Mouse (Mus musculus) limb, embryonic 10.5 days (tissue): Measurements from ENCODE around the gene Gcc2. TPM values are rescaled to one million over a fixed set of nuclear protein-coding genes. Genes with fewer than 3 reads are reported as not detected.
"Not testable (repeated sequence)": the region's sequence is repeated elsewhere in the genome, so short reads cannot be mapped to it uniquely, and the experiment has no call there.

Source experiments
- DNase-seq: peaks from one replicate; pipeline ENCODE4 v3.0.0-alpha.2; 2017; ENCODE audit warnings: low spot score
- H3K27ac ChIP-seq: fragments of 300-500 bp; sonication (generic); 2 replicates; pipeline ENCODE4 v1.5.1; 2016; ENCODE audit warnings: mild to moderate bottlenecking
- H3K27me3 ChIP-seq: fragments of 300-500 bp; sonication (generic); 2 replicates; pipeline ENCODE4 v1.6.1; 2016; ENCODE audit warnings: low read depth, mild to moderate bottlenecking; ENCODE audit not compliant: poor library complexity, severe bottlenecking
- H3K36me3 ChIP-seq: fragments of 300-500 bp; sonication (generic); 2 replicates; pipeline ENCODE4 v1.6.1; 2016; ENCODE audit warnings: mild to moderate bottlenecking, moderate library complexity
- H3K4me1 ChIP-seq: fragments of 300-500 bp; sonication (generic); 2 replicates; pipeline ENCODE4 v1.6.1; 2016
- H3K4me3 ChIP-seq: fragments of 300-500 bp; sonication (generic); 2 replicates; pipeline ENCODE4 v1.5.1; 2016; ENCODE audit warnings: mild to moderate bottlenecking, moderate library complexity
- H3K9me3 ChIP-seq: fragments of 300-500 bp; sonication (generic); replicated peaks from 2 replicates; pipeline ENCODE4 v1.6.1; 2016; ENCODE audit warnings: mild to moderate bottlenecking
- WGBS: fragments of 180-500 bp; shearing (Covaris S2); methylation state at CpG from one replicate; pipeline ENCODE4 v1.1.7; 2016; 5-methylcytosine and 5-hydroxymethylcytosine counted together
- polyA plus RNA-seq: library from polyadenylated mRNA; unstranded; fragments of >200 nt; fragmentation: Nextera tagmentation; extraction: Ambion mirVana; gene quantifications from 2 replicates; pipeline ENCODE4 v1.2.1, GENCODE M21; 2016

Gene Gcc2
- 45.4 and 61.4 TPM in 2 replicates for polyA plus RNA-seq

DNA sequence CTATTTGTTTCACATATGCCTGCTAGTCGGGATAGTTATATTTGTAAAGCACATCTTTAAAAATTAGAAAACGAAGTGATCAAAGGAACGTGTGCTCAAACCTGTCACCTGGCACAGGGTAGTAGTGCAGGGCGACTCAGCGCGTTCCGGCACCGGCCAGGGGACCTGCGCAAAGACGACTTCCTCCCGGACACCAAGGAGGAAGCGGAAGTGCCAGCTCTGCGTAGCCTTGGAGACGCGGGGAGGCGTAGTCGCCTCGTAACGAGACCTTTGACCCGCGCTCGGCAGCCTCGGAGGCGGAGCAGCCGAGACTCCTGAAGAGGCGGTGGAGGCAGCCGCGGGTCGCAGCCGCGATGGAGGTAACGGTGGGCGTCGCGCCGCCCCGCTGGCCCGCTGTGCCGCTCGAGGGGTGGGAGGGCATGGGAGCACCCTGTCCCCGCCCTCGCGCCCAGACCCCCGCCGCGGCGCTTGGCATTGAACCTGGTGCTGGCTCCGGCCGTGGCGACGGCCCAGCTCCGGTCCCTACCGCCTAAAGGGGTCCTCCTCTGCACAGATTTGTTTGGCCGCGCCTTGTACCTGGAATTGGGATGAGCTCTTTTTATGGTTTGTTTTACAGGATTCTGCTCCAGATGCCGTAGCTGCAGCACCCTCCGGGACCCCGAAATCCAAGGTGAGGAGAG is at the start of gene Gcc2:
Gene Gcc2 (plus strand): TSS at position 285 of the 680 bp plus-strand sequence.
- WGBS, result under 1% methylated on average over 58 of the region's 58 CpGs
- H3K27me3 ChIP-seq, result no peaks in the 10 kb centered on the region
- DNase-seq, result peak; percentile 94
- peaks cover 24% of the 10 kb centered on the region for H3K36me3 ChIP-seq
- peak within 1 kb of the TSS; percentile 92 for H3K27ac ChIP-seq
- peaks cover 7% of the 10 kb centered on the region; the same call in 1 of the 2 replicates for H3K4me1 ChIP-seq
- H3K4me3 ChIP-seq, result peak within 1 kb of the TSS; percentile 81
- no peaks in the 10 kb centered on the region for H3K9me3 ChIP-seq

DNA sequence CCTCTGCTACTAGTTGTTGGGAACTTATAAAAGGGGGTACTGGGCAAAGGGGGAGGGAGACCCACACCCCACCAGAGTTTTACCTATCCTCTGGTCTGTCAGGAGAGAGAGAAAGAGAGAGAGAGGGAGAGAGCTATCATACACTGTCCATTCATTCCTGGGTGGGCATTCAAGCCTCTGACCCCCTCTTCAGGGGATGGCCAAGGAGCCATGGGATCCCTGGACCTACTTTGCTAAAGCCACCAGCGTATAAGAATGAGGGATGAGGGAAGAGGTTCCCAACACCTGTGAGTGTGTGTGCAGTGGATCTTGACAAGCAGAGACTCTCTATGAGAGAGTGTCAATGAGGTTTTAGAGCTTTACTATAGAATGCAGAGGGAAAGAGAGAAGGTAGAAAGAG is 49.3 kb upstream of the Gcc2 start:
- no peaks in the 10 kb centered on the region for H3K36me3 ChIP-seq
- DNase-seq, result peak; percentile 20
- H3K4me3 ChIP-seq, result no peak overlapping the region
- no peaks in the 10 kb centered on the region for H3K27me3 ChIP-seq
- no peaks in the 10 kb centered on the region for H3K9me3 ChIP-seq
- no peak overlapping the region for H3K27ac ChIP-seq
- H3K4me1 ChIP-seq, result no peaks in the 10 kb centered on the region
- 56% methylated on average over 1 of the region's 1 CpGs for WGBS

DNA sequence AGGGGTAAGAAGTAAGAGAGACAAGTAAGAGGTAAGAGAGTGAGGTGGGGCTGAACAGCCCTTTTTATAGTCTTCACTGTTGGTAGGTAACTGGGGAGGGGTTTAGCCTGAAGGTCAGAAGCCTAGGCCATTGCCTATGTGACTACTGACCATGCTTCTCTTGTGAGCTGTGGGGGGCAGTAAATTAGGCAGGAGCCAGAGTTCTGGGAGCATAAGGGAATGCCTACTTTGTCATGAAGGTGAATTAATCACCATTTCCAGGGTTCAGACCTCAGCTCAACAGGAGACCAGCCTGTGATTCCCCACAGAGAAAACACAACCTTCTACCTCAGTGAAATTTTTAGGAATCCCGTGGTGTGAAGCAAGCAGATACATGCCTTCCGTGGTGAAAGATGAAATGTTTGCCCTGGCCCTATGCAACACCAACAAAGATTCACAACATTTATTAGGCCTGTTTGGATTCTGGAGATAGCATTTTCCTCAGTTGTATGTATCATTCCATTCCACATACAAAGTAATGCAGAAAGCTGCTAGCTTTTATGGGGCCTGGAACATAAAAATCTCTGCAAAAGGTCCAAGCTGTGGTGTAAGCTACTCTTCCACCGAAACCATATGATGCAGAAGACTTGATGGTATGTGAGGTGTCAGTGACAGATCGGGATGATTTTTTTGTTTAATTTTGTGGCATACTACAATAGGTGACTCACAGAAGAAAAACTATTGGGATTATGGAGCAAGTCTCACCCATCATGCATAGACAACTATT is 48.5 kb upstream of the Gcc2 start:
- Histone ChIP-seq H3K4me1 (no peaks in the 10 kb centered on the region), H3K9me3 (no peaks in the 10 kb centered on the region), H3K4me3 (no peak overlapping the region), H3K27me3 (no peaks in the 10 kb centered on the region), H3K27ac (no peak overlapping the region), H3K36me3 (no peaks in the 10 kb centered on the region)
- peak; percentile 22 for DNase-seq
- WGBS, result 88% methylated on average over 4 of the region's 4 CpGs

DNA sequence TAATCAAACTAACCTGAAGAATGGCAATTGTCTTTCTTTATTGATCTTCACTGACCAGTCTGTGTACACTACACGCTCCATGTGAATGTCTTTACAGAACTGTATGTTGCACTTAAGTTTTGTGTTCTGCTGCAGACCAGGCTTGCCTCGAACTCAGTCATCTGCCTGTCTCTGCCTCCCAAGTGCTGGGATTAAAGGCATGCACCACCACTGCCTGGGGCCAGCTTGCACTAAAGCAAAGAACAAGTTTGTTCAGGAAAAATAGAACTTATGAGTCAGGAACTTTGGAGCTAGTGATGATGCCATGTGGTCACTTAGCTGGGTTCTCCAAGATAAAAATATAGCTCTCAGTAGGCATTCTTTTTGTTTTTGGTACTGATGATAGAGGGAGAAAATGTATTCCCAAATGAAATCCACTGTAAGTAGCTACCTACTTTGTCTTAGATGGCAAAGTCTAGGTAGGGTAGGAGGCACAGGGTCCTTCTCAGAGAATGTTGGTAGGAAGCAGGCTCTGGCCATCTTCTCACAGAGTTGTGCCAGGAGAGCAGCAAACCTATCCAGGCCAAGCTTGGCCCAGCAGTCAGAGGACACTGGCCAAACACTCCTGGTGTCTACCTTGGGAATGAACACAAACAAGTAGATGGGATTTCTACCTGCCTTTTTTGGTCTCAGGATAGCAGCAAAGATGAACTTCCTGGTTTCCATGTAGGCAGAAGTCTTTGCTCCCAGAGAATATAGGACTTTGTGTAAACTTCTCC is 45.4 kb upstream of the Gcc2 start:
- Histone ChIP-seq H3K36me3 (no peaks in the 10 kb centered on the region), H3K9me3 (no peaks in the 10 kb centered on the region), H3K4me3 (no peak overlapping the region), H3K27me3 (no peaks in the 10 kb centered on the region), H3K27ac (no peak overlapping the region), H3K4me1 (no peaks in the 10 kb centered on the region)
- 69% methylated on average over 2 of the region's 2 CpGs for WGBS
- DNase-seq, result peak; percentile 25

DNA sequence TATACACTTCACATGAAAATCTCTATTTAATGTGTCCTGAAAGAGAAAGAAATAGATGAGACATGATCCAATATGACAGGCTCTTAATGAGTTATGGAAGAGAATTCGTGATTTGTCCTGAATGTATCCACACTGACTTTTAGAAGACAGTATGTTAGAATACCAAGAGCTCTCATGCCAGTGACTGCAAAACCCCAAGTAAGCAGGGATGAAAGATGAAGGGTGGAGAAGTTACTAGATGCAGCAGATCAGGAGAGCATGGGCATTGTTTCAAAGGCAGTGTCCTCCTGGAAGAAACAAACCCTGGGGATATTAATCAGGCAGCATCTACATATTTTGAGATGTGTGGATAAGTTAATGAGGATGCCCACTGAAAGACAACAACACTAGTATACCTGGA is 44.8 kb upstream of the Gcc2 start:
- Histone ChIP-seq H3K9me3 (no peaks in the 10 kb centered on the region), H3K27me3 (no peaks in the 10 kb centered on the region), H3K4me1 (no peaks in the 10 kb centered on the region), H3K27ac (no peak overlapping the region), H3K4me3 (no peak overlapping the region), H3K36me3 (no peaks in the 10 kb centered on the region)
- DNase-seq, result no peak
- 70% methylated on average over 1 of the region's 1 CpGs for WGBS

DNA sequence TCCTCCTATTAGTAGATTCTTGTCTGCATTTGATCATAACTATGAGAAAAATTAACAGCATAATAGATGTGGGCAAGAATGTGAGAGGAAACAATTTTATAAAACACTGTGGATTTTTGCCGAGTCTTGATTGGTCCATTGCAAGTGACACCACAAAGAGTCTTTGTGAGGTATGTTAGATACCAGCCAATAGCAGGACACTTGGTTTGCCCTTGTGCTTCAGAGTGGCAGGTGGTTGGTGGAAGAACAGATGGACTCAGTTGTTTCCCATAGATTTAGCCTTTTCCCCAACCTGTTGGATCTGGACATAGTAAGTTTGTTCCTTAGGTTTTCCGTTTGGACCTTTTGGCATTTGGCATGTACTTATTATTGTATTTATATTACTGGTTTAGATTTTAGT is 44.1 kb upstream of the Gcc2 start:
- Histone ChIP-seq H3K9me3 (no peaks in the 10 kb centered on the region), H3K27ac (no peak overlapping the region), H3K27me3 (no peaks in the 10 kb centered on the region), H3K4me3 (no peak overlapping the region), H3K4me1 (no peaks in the 10 kb centered on the region), H3K36me3 (no peaks in the 10 kb centered on the region)
- 93% methylated on average over 2 of the region's 2 CpGs for WGBS
- peak; percentile 19 for DNase-seq

DNA sequence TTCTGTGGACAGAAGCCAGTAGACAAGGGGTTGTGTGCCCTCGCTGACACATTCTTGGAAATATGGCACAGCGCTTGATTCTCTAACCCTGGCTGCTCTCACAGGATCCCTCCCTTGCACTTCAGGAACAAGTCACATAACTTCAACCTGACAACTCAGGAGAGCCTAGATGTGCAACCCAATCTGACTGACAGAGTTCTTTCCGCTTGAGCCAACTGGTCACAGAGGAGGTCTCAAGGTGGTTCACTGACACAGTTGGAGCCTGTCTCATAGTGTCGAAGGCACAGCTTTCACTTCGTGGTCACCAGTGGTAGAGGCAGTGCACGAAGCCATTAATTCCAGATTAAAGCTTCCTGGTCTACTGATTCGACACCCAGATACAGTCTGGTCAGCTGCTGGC is 43.1 kb upstream of the Gcc2 start:
- 80% methylated on average over 7 of the region's 7 CpGs for WGBS
- DNase-seq, result peak; percentile 26
- Histone ChIP-seq H3K4me1 (no peaks in the 10 kb centered on the region), H3K27me3 (no peaks in the 10 kb centered on the region), H3K9me3 (no peaks in the 10 kb centered on the region; the same call in 1 of the 2 replicates), H3K27ac (no peak overlapping the region), H3K4me3 (no peak overlapping the region), H3K36me3 (no peaks in the 10 kb centered on the region)

DNA sequence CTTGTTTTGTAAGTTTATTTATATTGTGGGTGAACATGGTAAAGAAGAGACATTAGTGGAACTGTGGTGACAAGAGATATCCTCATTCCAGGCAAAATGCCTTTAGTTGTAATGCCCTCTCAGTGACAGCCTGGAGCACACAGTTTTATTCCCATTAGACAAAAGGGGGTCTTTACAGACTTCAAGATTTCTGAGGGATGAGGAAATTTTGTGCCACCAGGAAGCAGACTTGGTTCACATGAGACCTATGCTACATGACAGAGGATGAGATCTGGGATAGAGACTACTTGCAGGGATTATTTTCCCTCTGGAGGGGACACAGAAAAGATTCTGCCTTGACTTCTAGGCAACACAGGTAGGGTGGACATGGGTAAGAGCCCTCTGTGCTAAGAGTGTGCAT is 40.8 kb upstream of the Gcc2 start:
- DNase-seq, result no peak
- H3K36me3 ChIP-seq, result no peaks in the 10 kb centered on the region
- H3K27ac ChIP-seq, result no peak overlapping the region
- no peak overlapping the region for H3K4me3 ChIP-seq
- no peaks in the 10 kb centered on the region; the same call in 1 of the 2 replicates for H3K9me3 ChIP-seq
- no peaks in the 10 kb centered on the region for H3K4me1 ChIP-seq
- no peaks in the 10 kb centered on the region for H3K27me3 ChIP-seq

DNA sequence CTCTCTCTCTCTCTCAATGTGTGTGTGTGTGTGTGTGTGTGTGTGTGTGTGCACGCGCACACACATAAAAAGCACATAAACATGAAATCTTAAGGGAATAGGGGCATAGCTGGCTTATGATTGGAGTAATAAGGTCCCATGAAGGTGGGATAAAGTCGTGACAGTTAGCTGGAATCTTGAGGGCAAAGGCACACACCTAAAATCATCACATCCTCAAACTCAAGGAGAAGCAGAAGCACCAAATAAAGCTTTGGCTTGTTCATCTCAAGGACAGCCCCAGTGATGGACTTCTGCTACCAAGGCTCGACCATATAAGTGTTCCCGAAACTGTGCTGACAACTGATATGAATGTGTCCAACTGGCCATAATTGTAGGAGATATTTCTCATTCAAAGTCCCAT is 40.4 kb upstream of the Gcc2 start:
- no peak overlapping the region for H3K27ac ChIP-seq
- no peak for DNase-seq
- no peak overlapping the region for H3K4me3 ChIP-seq
- no peaks in the 10 kb centered on the region for H3K4me1 ChIP-seq
- WGBS, result 82% methylated on average over 5 of the region's 5 CpGs
- H3K9me3 ChIP-seq, result no peaks in the 10 kb centered on the region; the same call in 1 of the 2 replicates
- no peaks in the 10 kb centered on the region for H3K36me3 ChIP-seq
- H3K27me3 ChIP-seq, result no peaks in the 10 kb centered on the region

DNA sequence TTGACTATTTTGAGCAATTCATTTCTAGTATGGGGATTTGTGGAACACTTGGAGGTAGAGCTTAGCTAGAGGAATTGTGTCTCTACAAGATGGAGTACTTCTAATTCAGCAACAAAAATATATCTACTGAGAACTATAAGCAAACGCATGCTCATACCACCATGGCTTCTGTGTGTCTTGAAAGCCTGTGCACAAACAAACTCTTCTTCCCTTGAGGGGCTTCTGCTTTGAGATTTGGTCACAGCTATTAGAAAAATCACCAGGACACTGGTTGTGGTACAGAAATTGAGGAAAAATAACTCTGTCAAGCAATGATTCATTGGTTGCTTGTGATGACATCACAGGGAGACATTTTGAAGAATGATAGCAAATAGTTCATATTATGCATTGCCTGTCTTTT is 39.9 kb upstream of the Gcc2 start:
- H3K9me3 ChIP-seq, result no peaks in the 10 kb centered on the region; the same call in 1 of the 2 replicates
- 91% methylated on average over 1 of the region's 1 CpGs for WGBS

DNA sequence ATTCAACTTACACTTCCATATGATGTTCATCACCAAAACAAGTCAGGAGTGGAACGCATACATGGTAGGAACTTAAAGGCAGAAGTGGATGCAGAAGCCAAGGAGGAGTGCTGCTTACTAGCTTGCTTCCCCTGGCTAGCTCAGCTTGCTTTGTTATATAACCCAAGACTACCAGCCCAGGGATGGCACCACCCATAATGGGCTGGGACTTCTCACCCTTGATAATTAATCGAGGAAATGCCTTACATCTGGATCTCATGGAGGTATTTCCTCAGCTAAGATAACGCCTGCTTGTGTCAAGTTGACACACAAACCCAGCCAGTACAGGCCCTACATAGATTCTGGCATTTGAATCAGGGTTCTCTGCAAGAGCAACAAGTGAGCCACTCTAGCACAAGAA is 37.9 kb upstream of the Gcc2 start:
- 82% methylated on average over 3 of the region's 3 CpGs for WGBS
- Histone ChIP-seq H3K9me3 (peaks cover 2% of the 10 kb centered on the region; the same call in 1 of the 2 replicates), H3K4me1 (no peaks in the 10 kb centered on the region), H3K4me3 (no peak overlapping the region), H3K36me3 (no peaks in the 10 kb centered on the region), H3K27ac (no peak overlapping the region), H3K27me3 (no peaks in the 10 kb centered on the region)
- DNase-seq, result peak; percentile 23

More for the DNA sequence above, 39.9 kb upstream of the Gcc2 start:
- no peaks in the 10 kb centered on the region for H3K27me3 ChIP-seq
- no peak overlapping the region for H3K4me3 ChIP-seq
- no peaks in the 10 kb centered on the region for H3K4me1 ChIP-seq
- H3K27ac ChIP-seq, result no peak overlapping the region
- no peak for DNase-seq
- no peaks in the 10 kb centered on the region for H3K36me3 ChIP-seq

DNA sequence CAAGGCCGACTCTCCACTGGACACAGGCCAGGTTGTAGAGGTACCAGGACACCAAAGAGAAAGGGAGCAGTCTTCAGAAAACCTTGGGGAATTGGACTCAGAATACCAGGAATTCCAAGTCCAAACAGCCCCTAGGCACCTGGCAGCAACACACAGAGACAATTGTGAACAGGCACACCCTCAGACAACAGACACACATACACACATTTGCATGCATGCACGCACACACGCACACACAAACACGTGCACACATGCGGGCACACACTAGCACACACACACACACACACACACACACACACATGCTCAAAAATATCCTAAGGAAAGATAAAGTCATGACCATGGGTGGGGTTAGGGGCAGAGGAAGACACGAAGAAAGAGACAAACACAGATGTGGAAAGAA is 34.6 kb upstream of the Gcc2 start:
- Histone ChIP-seq H3K27ac (no peak overlapping the region), H3K27me3 (no peaks in the 10 kb centered on the region), H3K9me3 (peaks cover 6% of the 10 kb centered on the region), H3K4me1 (no peaks in the 10 kb centered on the region), H3K4me3 (no peak overlapping the region), H3K36me3 (no peaks in the 10 kb centered on the region)
- 85% methylated on average over 6 of the region's 6 CpGs for WGBS
- peak; percentile 45 for DNase-seq

DNA sequence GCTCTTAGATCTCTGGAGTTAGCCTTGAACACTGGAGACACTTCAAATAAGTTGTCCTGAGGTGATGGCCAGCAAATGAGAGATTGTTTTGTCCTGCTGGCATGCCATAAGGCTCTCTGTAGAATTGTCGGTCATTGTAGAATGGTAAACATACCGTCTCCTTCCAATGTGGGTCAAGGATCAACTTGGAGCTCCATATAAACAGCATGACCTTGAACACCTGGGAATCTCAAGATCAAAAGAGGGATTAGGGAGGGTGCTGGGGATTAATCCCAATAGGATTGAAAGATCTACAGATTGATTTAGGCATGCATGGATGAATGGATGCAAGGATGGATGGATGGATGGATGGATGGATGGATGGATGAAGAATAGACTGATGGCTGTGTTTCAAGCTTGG is 33.7 kb upstream of the Gcc2 start:
- not testable (repeated sequence) for H3K9me3 ChIP-seq, H3K36me3 ChIP-seq, H3K27me3 ChIP-seq, DNase-seq, H3K4me1 ChIP-seq, H3K27ac ChIP-seq, H3K4me3 ChIP-seq
- 92% methylated on average over 2 of the region's 2 CpGs for WGBS
